Mouse (Mus musculus) forebrain, embryonic 10.5 days (tissue): Measurements from ENCODE around the gene Ncoa7. TPM values are rescaled to one million over a fixed set of nuclear protein-coding genes. Genes with fewer than 3 reads are reported as not detected.

ENCODE experiments used
- DNase-seq: peaks from one replicate; pipeline ENCODE4 v3.0.0-alpha.2; 2017; ENCODE audit warnings: low spot score; ENCODE audit errors: extremely low spot score
- H3K27ac ChIP-seq: fragments of 300-500 bp; sonication (generic); 2 replicates; pipeline ENCODE4 v1.5.1; 2016; ENCODE audit warnings: mild to moderate bottlenecking
- H3K27me3 ChIP-seq: fragments of 300-500 bp; sonication (generic); 2 replicates; pipeline ENCODE4 v1.6.1; 2016; ENCODE audit warnings: mild to moderate bottlenecking; ENCODE audit not compliant: poor library complexity, severe bottlenecking
- H3K36me3 ChIP-seq: fragments of 300-500 bp; sonication (generic); replicated peaks from 2 replicates; pipeline ENCODE4 v1.6.1; 2016; ENCODE audit warnings: mild to moderate bottlenecking, moderate library complexity
- H3K4me1 ChIP-seq: fragments of 300-500 bp; sonication (generic); 2 replicates; pipeline ENCODE4 v1.6.1; 2016
- H3K4me3 ChIP-seq: fragments of 300-500 bp; sonication (generic); 2 replicates; pipeline ENCODE4 v1.5.1; 2016; ENCODE audit warnings: mild to moderate bottlenecking, moderate library complexity
- H3K9me3 ChIP-seq: fragments of 300-500 bp; sonication (generic); 2 replicates; pipeline ENCODE4 v1.6.1; 2016; ENCODE audit warnings: mild to moderate bottlenecking, moderate library complexity
- WGBS: fragments of 180-500 bp; shearing (Covaris S2); methylation state at CpG from one replicate; pipeline ENCODE4 v1.1.7; 2016; 5-methylcytosine and 5-hydroxymethylcytosine counted together
- polyA plus RNA-seq: library from polyadenylated mRNA; unstranded; fragments of >200 nt; fragmentation: Nextera tagmentation; extraction: Ambion mirVana; gene quantifications from 2 replicates; pipeline ENCODE4 v1.2.1, GENCODE M21; 2016

Ncoa7 gene
- polyA plus RNA-seq, 1 experiment from 2014 or later = 6.9 TPM

DNA sequence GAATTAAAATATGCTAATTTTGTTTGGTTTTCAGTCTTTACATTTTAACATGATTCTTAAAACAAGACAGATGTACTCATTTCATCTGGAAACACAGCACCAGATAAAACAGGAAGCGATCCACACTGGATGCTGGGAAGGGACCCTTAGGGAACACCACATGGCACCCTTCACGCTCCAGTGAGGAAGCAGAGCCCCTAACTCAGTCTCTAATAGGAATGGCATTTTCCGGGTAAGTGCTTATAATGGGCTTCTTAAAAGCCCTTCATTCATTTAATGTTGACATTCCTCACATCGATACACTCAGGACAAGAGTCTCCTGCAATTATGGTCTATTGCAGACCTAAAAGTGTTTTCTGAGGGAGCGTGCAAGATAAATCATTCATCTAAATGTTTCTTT is 27.6 kb downstream of the Ncoa7 start:
- no peak overlapping the region for H3K27ac ChIP-seq
- no peaks in the 10 kb centered on the region for H3K9me3 ChIP-seq
- no peaks in the 10 kb centered on the region for H3K36me3 ChIP-seq
- H3K4me1 ChIP-seq = 0 out of 2 replicates have a peak, but pooled peaks cover 3% of the 10 kb centered on the region
- DNase-seq = no peak
- WGBS = 70% methylated on average over 5 of the region's 5 CpGs
- H3K4me3 ChIP-seq = no peak overlapping the region
- H3K27me3 ChIP-seq = no peaks in the 10 kb centered on the region

DNA sequence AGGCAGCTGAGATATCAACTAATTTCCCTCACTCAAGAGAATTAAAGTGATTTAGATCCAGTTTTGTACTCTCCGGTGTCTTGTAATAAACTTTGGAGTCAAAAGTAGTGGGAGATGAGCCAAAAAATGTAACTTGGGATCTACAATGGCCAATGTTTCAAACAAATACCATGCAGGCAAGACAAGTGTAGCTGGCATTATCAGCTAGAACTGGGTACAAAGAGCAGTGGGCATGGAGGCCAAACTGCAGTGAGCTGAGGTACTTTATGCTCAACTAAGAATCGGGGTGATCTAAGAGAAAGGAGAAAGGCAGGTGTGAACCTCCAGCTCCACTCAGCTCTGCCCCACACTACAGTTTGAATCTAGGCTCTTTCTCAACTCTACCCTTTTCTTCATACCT is 28.7 kb downstream of the Ncoa7 start:
- Histone ChIP-seq H3K4me1 (0 out of 2 replicates have a peak, but pooled peaks cover 3% of the 10 kb centered on the region), H3K27ac (no peak overlapping the region), H3K27me3 (no peaks in the 10 kb centered on the region), H3K4me3 (no peak overlapping the region), H3K36me3 (no peaks in the 10 kb centered on the region), H3K9me3 (no peaks in the 10 kb centered on the region)
- DNase-seq = no peak
- 92% methylated on average over 2 of the region's 2 CpGs for WGBS

DNA sequence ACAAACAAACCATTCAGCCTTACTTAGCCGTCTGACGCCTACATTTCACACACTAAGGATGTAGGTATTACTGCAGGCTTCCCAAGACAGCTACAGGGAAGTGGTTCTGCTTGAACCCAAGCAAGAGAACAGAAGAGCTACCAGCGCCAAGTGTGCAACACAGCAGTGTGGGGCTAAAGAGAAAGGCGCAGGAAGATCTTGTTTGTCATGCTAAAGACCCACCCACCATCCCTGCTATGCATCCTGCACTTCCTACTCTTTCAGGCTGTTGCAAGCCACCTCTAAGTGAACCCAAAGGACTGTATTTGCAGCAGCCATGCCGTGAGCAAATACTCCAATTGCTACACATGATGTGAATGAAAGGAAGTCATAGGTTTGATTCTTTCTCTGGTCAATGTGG is 29.9 kb downstream of the Ncoa7 start:
- Histone ChIP-seq H3K27ac (no peak overlapping the region), H3K9me3 (no peaks in the 10 kb centered on the region), H3K36me3 (no peaks in the 10 kb centered on the region), H3K27me3 (no peaks in the 10 kb centered on the region), H3K4me1 (0 out of 2 replicates have a peak, but pooled peaks cover under 1% of the 10 kb centered on the region), H3K4me3 (no peak overlapping the region)
- 62% methylated on average over 5 of the region's 5 CpGs for WGBS
- no peak for DNase-seq

DNA sequence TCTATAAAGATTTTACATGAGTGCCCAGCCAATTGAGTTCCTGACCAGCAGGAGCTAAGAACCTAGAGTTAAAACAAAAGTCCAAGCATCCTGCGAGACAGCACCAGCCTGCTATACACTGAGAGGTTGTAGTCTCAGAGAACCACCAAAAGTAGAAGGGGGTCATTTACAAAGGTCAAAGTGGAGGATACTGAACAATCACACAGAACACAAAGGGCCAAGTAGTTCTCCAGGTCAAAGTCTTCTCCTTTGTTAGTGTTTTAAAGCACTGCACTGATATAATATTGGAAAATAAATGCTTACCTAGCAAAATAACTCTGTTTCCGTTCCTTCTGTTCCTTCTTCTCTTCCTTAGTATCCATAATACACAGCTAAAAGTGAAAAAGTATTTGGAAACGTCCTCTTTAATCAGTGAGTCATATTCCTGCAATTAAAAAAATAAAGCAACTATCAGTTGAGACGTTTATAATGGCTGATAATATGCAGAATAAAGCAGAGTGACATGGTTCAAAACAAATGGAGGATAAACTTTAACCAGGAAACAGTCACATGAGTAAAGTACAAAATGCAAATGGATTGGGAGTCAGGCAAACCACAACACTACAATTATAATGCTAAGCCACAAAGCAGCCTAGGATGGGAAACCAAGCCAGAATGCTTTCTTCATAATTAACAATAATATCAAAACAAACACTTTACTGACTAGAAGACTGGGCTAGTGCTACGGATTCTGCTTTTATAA is 31.5 kb downstream of the Ncoa7 start:
- Histone ChIP-seq H3K9me3 (peaks cover 1% of the 10 kb centered on the region; the same call in 1 of the 2 replicates), H3K36me3 (no peaks in the 10 kb centered on the region), H3K27me3 (no peaks in the 10 kb centered on the region), H3K4me3 (no peak overlapping the region), H3K4me1 (no peaks in the 10 kb centered on the region), H3K27ac (no peak overlapping the region)
- DNase-seq = no peak
- WGBS = 83% methylated on average over 5 of the region's 5 CpGs

DNA sequence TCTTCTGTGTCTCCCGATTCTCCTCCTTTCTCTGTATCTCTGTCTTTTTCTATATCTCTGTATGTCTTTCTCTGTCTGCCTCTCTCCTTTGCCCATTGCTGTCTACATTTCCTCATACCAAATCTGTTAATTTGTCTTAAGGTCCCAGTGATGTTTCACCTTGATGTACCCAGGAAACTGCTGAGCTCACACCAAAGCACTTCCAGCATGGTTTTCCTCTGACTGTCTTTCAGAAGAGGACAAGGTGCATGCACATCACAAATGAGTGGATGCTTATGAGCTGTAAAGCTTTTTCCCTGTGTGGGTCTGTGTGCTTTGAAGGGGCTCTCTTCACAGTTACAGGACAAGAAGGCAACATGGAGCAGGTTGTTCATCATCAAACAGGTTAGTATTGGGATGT is 34.3 kb downstream of the Ncoa7 start:
- Histone ChIP-seq H3K4me1 (no peaks in the 10 kb centered on the region), H3K9me3 (peaks cover 6% of the 10 kb centered on the region; the same call in 1 of the 2 replicates), H3K4me3 (no peak overlapping the region), H3K36me3 (peaks cover 4% of the 10 kb centered on the region), H3K27me3 (no peaks in the 10 kb centered on the region), H3K27ac (no peak overlapping the region)
- WGBS = 97% methylated on average over 1 of the region's 1 CpGs
- DNase-seq = no peak

DNA sequence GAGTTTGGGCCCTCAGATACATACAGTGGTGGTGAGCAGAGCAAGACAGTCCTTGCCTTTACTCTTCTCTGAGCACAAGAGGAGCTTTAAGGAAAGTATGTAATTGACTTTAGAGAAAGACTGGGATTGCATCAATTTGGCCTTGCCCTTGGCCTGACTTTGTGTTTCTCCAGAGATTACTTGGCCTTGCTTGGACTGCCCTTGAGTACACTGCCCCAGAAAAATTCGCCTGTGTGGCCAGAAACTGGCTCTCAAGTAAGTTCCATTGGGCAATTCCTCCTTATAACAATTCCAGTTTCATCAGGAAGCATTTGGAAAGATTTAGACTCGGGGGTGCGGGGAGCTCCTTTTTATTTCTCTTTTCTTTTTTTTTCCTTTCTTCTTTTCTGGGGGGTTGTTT is 34.9 kb downstream of the Ncoa7 start:
- H3K27me3 ChIP-seq = no peaks in the 10 kb centered on the region
- H3K4me1 ChIP-seq = no peaks in the 10 kb centered on the region
- WGBS = 92% methylated on average over 3 of the region's 3 CpGs
- peaks cover 4% of the 10 kb centered on the region for H3K36me3 ChIP-seq
- H3K27ac ChIP-seq = no peak overlapping the region
- H3K9me3 ChIP-seq = peaks cover 6% of the 10 kb centered on the region; the same call in 1 of the 2 replicates
- H3K4me3 ChIP-seq = no peak overlapping the region
- DNase-seq = no peak

DNA sequence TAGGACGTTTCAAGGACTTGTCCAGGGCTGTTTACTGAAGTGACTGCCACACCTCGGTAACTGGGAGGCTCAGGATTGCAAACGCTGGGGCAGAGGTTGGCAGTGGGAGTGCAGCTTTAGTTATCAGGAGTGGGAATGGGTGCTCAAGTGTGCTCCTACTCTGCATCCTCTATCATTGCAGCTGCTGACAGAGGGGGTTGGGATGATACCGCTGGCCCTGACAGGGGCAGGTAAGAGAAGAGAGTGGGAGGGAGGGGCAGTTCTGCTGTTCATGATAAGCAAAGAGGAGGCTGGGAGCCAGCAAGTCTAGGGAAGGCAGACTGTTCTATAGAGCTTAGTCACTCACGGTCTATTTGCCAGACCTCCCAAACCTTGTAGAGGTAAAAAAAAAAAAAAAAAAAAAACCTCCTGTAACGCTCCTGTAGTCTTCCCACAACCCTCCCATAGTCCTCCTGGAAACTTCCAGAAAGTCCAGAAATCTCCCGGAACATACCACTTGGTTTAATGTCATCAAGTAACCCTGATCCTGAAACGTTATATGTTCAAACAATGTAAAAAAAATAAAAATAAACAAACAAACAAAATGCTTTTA is 39.9 kb downstream of the Ncoa7 start:
- H3K9me3 ChIP-seq = peaks cover 6% of the 10 kb centered on the region; the same call in 1 of the 2 replicates
- peaks cover 4% of the 10 kb centered on the region for H3K36me3 ChIP-seq
- WGBS = 85% methylated on average over 8 of the region's 8 CpGs
- H3K4me3 ChIP-seq = no peak overlapping the region
- H3K4me1 ChIP-seq = no peaks in the 10 kb centered on the region
- no peak for DNase-seq
- H3K27me3 ChIP-seq = no peaks in the 10 kb centered on the region
- no peak overlapping the region for H3K27ac ChIP-seq

DNA sequence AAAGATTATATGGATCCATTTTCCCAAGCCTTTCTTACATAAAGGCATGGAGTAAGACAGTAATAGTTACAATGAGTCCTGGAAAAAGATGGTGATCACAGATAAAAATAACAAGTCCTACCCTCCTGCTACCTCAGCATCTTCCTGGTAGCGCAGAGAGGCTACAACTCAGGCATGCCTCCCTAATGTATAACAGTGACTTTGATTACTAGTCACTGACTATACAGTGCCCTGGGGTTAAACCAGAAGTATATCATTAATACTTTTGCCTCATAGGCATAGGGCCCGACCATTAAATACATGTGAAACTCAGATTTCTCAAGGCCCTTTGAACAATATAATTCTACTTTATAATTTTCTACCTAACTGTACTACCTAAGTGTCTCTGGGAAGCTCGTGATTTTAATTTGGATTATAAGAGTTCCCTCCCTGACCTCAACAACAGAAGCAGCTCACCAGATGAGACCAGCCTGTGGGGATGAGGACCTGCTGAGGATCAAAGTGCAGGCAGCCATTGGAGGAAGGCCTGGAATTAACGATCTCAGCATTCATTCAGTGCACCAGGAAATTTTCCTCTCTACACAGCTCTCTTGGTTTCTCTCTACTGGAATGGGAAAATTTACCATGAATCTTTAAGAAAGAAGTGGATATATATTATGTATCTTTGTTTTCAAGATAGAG is 40.7 kb downstream of the Ncoa7 start:
- no peak overlapping the region for H3K4me3 ChIP-seq
- H3K9me3 ChIP-seq = peaks cover 6% of the 10 kb centered on the region; the same call in 1 of the 2 replicates
- H3K4me1 ChIP-seq = no peaks in the 10 kb centered on the region
- no peaks in the 10 kb centered on the region for H3K27me3 ChIP-seq
- WGBS = 88% methylated on average over 4 of the region's 4 CpGs
- no peak overlapping the region for H3K27ac ChIP-seq
- H3K36me3 ChIP-seq = peaks cover 4% of the 10 kb centered on the region
- DNase-seq = no peak

DNA sequence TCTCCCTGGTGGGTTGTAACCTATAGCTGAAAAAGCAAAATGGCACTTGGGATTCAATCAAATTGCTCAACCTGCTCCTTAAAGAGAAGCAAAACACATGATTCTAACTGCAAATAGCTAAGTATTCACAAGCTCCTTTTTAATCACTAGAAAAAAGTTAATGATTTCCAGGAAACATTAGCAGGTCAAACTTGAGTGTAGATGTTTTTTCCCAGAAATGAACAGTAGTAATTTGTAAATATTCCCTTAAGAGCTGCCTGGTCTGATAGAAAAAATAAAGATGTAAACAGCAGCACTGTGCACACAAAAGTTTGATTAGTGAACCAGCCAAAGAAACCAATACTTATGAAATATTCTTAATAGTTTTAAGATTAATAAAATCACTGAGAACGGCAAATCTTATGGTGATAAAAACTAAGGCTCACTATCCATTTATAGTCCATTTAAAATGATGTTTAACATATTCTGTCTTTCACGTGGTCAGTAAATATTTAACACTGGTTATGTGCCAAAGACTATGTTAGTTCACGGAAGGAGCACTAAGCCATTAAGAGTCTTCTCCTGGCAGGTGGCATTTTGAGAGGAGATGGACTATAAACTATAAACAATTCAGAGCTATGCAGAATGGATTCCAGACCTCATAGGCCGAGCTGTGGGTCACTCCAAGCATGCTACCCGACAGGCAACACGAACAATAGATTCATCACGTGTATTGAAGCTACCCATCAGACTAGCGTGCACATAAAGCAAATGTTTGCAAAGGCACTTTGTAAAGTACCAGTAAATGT is 43.6 kb downstream of the Ncoa7 start:
- WGBS = 93% methylated on average over 8 of the region's 8 CpGs
- Histone ChIP-seq H3K4me3 (no peak overlapping the region), H3K27me3 (no peaks in the 10 kb centered on the region), H3K36me3 (no peaks in the 10 kb centered on the region), H3K27ac (no peak overlapping the region), H3K4me1 (no peaks in the 10 kb centered on the region), H3K9me3 (no peaks in the 10 kb centered on the region)
- no peak for DNase-seq

DNA sequence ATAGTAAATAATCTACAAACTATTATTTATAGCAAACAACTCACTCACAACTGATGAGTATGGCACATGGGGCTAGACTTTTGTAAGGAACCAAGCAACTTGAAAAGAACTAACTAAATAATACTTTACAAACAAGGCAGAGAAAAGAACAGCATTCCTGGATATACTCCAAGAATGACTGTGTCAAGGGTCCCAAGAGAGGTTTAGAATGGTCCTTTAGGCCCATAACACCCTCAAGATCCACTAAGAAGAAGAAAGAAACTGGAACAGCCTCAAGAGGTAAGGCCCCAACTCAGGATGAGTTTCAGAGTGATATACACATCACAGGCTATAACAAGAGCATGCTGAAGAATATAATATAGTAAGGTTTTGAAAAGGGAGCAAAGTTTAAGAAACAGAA is 47.1 kb downstream of the Ncoa7 start:
- Histone ChIP-seq H3K4me1 (no peaks in the 10 kb centered on the region), H3K36me3 (no peaks in the 10 kb centered on the region; the same call in 1 of the 2 replicates), H3K27ac (no peak overlapping the region), H3K4me3 (no peak overlapping the region), H3K27me3 (no peaks in the 10 kb centered on the region), H3K9me3 (no peaks in the 10 kb centered on the region)
- DNase-seq = no peak

DNA sequence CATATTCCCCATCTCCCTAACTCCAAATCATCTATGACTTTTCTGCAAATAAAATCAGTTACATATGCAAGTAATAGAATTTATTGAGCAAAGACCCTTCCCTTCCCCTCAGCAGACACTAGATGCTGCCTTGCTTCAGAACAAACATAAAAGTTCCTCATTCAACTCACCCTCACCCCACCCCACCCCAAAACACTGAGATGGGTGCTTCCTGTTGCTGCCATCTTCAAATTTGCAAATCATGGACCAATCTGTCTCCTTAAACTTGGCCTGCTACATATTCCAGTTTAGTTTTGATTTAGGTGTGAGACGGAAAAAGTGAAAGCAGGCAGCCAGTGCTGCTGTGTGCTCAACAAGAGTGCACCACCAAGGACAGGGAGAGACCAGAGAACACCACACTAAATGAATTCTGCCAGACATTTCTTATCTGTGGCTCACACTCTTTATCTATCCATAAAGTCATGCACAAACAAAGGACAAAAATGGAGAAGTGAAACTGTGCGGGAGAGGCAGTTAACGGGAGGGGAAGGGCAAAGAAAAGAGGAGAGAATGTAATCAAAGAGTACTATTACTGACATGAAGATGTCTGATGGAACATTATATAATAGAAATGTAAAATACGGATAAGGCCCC is 48.2 kb downstream of the Ncoa7 start:
- no peak for DNase-seq
- Histone ChIP-seq H3K4me3 (no peak overlapping the region), H3K9me3 (no peaks in the 10 kb centered on the region), H3K4me1 (no peaks in the 10 kb centered on the region), H3K27ac (no peak overlapping the region), H3K36me3 (no peaks in the 10 kb centered on the region; the same call in 1 of the 2 replicates), H3K27me3 (no peaks in the 10 kb centered on the region)
- 91% methylated on average over 4 of the region's 4 CpGs for WGBS

DNA sequence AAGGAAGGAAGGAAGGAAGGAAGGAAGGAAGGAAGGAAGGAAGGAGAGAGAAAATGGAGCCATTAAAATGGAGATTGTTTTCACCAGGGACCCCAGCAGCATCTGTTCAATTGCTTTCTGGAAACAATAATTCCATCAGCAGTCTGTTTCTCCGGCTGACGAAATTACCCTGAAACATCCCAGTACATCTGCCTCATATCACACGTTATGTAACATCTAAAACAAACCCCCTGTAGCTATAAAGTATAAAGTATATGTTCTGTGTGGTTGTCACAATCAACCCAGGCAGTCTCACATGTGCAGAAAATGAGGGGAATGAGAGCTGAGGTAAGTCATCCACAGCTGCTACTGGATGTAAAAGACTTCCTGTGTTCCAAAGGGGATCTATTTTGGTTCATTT is 49.0 kb downstream of the Ncoa7 start:
- Histone ChIP-seq H3K4me1 (no peaks in the 10 kb centered on the region), H3K27ac (no peak overlapping the region), H3K36me3 (no peaks in the 10 kb centered on the region; the same call in 1 of the 2 replicates), H3K9me3 (no peaks in the 10 kb centered on the region), H3K4me3 (no peak overlapping the region), H3K27me3 (no peaks in the 10 kb centered on the region)
- no peak for DNase-seq
- 89% methylated on average over 3 of the region's 3 CpGs for WGBS
